Mouse (Mus musculus) forebrain, embryonic 11.5 days (tissue): ENCODE measurements at regions not wholly inside any gene's neighbourhood (a gene's known extent, or its start where the extent isn't known, plus 50 kb on each side); places are given as distances from the start of the nearest gene placed in this dataset.

Source experiments
- ATAC-seq: fragments of 200-750 bp; cut with Nextera tagmentation; replicated peaks from 2 replicates; pipeline ENCODE4 v1.8.0; 2017; ENCODE audit warnings: moderate TSS enrichment; ENCODE audit not compliant: low FRiP score
- DNase-seq: peaks from one replicate; pipeline ENCODE4 v3.0.0-alpha.2; 2017; ENCODE audit warnings: low spot score
- H3K27ac ChIP-seq: fragments of 300-500 bp; sonication (generic); 2 replicates; pipeline ENCODE4 v1.5.1; 2014; ENCODE audit warnings: low read depth, low read length
- H3K27me3 ChIP-seq: fragments of 300-500 bp; sonication (generic); 2 replicates; pipeline ENCODE4 v1.6.1; 2014; ENCODE audit warnings: mild to moderate bottlenecking, low read length, mixed read lengths; ENCODE audit not compliant: control insufficient read depth, insufficient read depth
- H3K36me3 ChIP-seq: fragments of 300-500 bp; sonication (generic); 2 replicates; pipeline ENCODE4 v1.6.1; 2014; ENCODE audit warnings: mild to moderate bottlenecking, low read length, moderate library complexity, mixed read lengths; ENCODE audit not compliant: control insufficient read depth, insufficient read depth
- H3K4me1 ChIP-seq: fragments of 300-500 bp; sonication (generic); replicated peaks from 2 replicates; pipeline ENCODE4 v1.6.1; 2014; ENCODE audit warnings: low read length, mixed read lengths; ENCODE audit not compliant: control insufficient read depth, insufficient read depth
- H3K4me2 ChIP-seq: fragments of 300-500 bp; sonication (generic); 2 replicates; pipeline ENCODE4 v1.6.1; 2014; ENCODE audit warnings: low read depth, mild to moderate bottlenecking, low read length, moderate library complexity, mixed read lengths; ENCODE audit not compliant: severe bottlenecking
- H3K4me3 ChIP-seq: fragments of 300-500 bp; sonication (generic); 2 replicates; pipeline ENCODE4 v1.5.1; 2014; ENCODE audit warnings: low read depth, low read length
- H3K9ac ChIP-seq: fragments of 300-500 bp; sonication (generic); 2 replicates; pipeline ENCODE4 v1.6.1; 2014; ENCODE audit warnings: low read length
- H3K9me3 ChIP-seq: fragments of 300-500 bp; sonication (generic); 2 replicates; pipeline ENCODE4 v1.6.1; 2016; ENCODE audit warnings: low read length, mixed read lengths; ENCODE audit not compliant: control insufficient read depth
- WGBS: fragments of 180-500 bp; shearing (Covaris S2); extraction: QIAGEN DNeasy Blood & Tissue Kit; methylation state at CpG from one replicate; pipeline ENCODE4 v1.1.7; 2014; 5-methylcytosine and 5-hydroxymethylcytosine counted together

DNA sequence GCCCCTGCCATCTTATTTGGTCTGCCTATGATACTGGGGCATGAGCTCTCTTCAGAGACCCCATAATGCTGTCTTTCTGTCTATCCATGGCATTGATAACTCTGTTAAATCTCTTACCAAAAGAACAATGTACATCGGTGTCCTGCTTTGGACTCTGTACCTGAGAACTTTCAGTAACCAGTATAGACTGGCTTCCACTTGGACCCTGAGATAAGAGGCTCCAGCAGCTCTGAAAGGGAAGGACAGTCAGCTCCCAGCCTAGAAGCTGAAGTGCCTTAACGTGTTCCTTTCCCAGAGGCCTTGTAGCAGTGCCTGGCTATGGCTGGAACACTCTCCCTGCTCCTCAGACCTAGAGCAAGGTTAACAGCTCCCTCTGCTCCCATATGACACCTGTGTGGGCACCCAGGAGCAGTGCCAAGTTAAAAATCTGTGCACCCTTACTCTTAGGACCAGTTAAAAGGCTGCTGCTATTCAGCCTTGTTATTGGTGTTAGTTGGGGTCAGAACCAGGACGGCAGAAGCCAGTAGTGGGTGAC is 343.8 kb upstream of the Hs6st1 start:
- ATAC-seq (no peak), DNase-seq (no peak)
- Histone ChIP-seq H3K4me1 (no peaks in the 10 kb centered on the region), H3K27ac (no peak overlapping the region), H3K36me3 (no peaks in the 10 kb centered on the region), H3K27me3 (no peaks in the 10 kb centered on the region; the same call in 1 of the 2 replicates), H3K4me3 (no peak overlapping the region), H3K9me3 (no peaks in the 10 kb centered on the region), H3K4me2 (no peak overlapping the region), H3K9ac (no peak overlapping the region)
- WGBS = 82% methylated on average over 3 of the region's 3 CpGs

DNA sequence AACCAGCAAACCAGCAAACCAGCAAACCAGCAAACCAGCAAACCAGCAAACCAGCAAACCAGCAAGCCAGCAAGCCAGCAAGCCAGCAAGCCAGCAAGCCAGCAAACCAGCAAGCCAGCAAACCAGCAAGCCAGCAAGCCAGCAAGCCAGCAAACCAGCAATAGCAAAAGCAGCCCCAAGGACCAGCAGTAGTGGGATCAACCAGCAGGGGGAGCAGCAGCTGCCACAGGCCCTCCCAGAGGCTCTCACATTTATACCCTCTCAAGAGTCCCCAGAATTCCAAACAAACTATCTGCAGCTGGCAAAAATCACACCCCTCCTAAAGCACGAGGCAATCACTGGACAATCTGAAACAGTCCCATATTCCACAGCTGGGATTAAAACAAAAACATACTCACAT is 341.6 kb upstream of the Hs6st1 start:
- ATAC-seq (no peak), DNase-seq (peak; percentile 88)
- Histone ChIP-seq H3K9me3 (no peaks in the 10 kb centered on the region), H3K4me2 (no peak overlapping the region), H3K27me3 (no peaks in the 10 kb centered on the region; the same call in 1 of the 2 replicates), H3K36me3 (no peaks in the 10 kb centered on the region), H3K27ac (no peak overlapping the region), H3K4me1 (no peaks in the 10 kb centered on the region), H3K4me3 (no peak overlapping the region), H3K9ac (no peak overlapping the region)
- 33% methylated on average over 1 of the region's 1 CpGs for WGBS

DNA sequence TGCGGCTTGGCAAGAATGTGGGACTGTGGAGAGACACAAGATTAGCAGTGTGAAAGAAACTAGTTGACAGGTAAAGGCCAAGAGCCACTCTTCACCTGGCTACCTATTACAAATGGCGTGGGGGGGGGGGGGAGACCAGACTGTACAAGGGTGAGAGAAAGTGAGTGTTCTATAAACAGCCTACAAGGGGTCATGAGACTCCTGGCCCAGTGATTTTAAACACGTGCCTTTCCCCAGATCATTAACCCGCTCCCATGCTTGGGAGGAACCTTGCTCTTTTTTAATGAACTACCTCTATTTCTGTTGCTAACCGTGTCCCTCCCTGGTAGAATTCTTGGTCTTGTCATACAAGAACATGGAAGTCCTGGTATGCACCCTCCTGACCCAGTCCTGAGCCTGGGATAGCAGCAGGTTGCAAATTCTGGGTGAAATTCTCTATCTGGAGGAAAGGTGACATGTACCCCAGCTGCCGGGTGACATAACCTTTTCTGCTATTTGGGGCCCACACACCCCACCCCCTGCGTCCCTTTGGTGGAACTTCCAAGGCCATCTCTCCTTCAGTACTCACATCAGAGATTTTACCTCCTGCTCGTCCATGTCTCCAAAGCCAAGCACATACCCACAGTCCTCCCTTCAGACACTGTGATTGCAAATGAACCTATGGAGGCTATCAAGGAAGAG is 340.8 kb upstream of the Hs6st1 start:
- no peak overlapping the region for H3K4me3 ChIP-seq
- no peaks in the 10 kb centered on the region for H3K9me3 ChIP-seq
- no peak for ATAC-seq
- H3K36me3 ChIP-seq = no peaks in the 10 kb centered on the region
- no peaks in the 10 kb centered on the region for H3K4me1 ChIP-seq
- H3K4me2 ChIP-seq = no peak overlapping the region
- H3K27me3 ChIP-seq = no peaks in the 10 kb centered on the region
- H3K27ac ChIP-seq = no peak overlapping the region
- H3K9ac ChIP-seq = no peak overlapping the region
- DNase-seq = no peak
- 86% methylated on average over 8 of the region's 8 CpGs for WGBS

DNA sequence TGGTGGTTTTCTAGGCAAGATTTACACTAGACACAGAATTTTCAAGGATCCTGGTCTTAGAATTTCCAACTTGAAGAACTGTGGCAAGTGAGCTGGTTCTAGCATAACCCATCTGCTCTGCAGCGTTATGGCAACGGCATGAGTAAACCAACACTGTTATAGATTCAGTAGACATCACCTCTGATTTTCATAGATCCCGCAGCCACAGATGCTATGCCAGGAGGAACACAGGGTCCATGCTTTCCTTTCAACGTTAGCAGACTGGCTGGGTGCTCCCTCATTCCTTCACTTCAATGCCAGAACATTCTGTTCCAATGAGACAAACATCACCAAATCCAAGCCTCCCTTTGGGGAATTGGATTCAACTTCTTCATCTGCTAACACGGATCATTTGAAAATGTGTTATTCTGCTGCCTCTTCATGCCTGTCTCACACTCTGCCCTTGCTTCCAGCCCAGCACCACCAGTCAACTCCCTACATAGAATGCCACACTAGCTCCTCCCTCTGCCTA is 338.4 kb upstream of the Hs6st1 start:
- DNase-seq = no peak

DNA sequence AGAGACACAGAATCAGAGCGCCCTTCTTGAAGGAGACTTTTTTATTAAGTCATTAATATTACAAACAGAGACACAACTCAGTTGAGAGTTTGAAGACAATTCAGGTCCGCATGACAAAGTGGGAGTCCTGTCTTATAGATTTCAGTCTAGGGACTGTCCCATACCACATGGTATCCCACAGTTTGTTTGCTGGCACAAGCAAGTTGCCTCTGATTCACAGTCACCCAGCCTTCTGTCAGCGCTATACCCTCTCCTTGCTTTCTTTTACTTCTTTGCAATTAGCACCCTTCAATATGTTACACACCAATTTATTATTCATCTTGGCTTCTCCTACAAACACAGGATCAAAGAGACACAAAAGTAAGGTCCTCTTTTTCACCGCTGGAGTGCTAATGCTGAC is 337.9 kb upstream of the Hs6st1 start:
- H3K36me3 ChIP-seq = no peaks in the 10 kb centered on the region
- no peak for DNase-seq
- no peaks in the 10 kb centered on the region for H3K27me3 ChIP-seq
- H3K4me1 ChIP-seq = no peaks in the 10 kb centered on the region
- WGBS = 82% methylated on average over 4 of the region's 4 CpGs
- H3K27ac ChIP-seq = no peak overlapping the region
- H3K4me3 ChIP-seq = no peak overlapping the region
- H3K9me3 ChIP-seq = no peaks in the 10 kb centered on the region
- H3K4me2 ChIP-seq = no peak overlapping the region
- ATAC-seq = no peak
- H3K9ac ChIP-seq = no peak overlapping the region

More for the DNA sequence above, 338.4 kb upstream of the Hs6st1 start:
- no peak for ATAC-seq
- no peak overlapping the region for H3K4me2 ChIP-seq
- 87% methylated on average over 5 of the region's 5 CpGs for WGBS
- no peak overlapping the region for H3K9ac ChIP-seq
- no peak overlapping the region for H3K27ac ChIP-seq
- H3K9me3 ChIP-seq = no peaks in the 10 kb centered on the region
- no peaks in the 10 kb centered on the region for H3K27me3 ChIP-seq
- H3K4me1 ChIP-seq = no peaks in the 10 kb centered on the region
- H3K4me3 ChIP-seq = no peak overlapping the region
- no peaks in the 10 kb centered on the region for H3K36me3 ChIP-seq

DNA sequence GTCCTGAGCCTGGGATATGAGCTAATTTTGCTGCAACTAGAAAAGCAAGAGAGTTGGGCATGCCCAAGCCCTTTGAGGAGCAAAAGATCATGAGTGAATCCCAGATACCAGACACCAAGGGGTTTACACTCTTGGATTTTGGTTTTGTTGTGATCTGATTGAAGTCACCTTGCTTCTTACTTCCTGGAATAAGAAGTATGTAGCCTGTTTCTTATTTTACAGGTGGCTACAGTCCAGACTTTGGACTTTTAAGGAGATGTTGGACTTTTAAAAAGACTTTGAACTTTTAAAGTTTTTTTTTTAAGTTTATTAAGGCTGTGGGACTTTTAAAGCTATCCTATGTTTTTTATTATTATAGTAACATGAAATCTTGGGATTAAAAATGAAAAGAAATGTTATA is 332.0 kb upstream of the Hs6st1 start:
- H3K9ac ChIP-seq = no peak overlapping the region
- DNase-seq (no peak), ATAC-seq (no peak)
- no peak overlapping the region for H3K4me3 ChIP-seq
- H3K4me1 ChIP-seq = no peaks in the 10 kb centered on the region
- H3K9me3 ChIP-seq = no peaks in the 10 kb centered on the region
- H3K27me3 ChIP-seq = no peaks in the 10 kb centered on the region
- H3K4me2 ChIP-seq = no peak overlapping the region
- no peak overlapping the region for H3K27ac ChIP-seq
- H3K36me3 ChIP-seq = no peaks in the 10 kb centered on the region

DNA sequence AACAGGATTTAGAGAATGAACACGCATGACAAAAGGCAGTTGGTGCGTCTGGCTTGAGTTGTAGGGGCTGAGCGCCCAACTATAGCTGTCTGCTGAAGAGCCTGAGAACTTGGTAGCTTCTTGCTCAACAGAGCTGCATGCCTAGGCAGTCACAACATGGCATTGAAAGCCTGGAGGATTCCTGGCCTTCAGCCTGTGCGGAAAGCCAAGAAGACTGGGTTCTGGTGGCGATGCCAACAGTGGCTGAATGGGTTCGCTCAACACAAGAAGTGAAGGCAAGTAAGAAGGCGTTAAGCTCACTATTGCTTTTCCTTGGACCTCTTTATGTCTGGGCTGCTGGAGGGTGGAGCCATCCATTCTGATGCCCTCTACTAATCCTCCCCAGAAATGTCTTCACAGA is 318.6 kb upstream of the Hs6st1 start:
- Histone ChIP-seq H3K9me3 (no peaks in the 10 kb centered on the region), H3K4me1 (no peaks in the 10 kb centered on the region), H3K4me2 (no peak overlapping the region), H3K4me3 (no peak overlapping the region), H3K27me3 (no peaks in the 10 kb centered on the region), H3K9ac (no peak overlapping the region), H3K27ac (no peak overlapping the region), H3K36me3 (no peaks in the 10 kb centered on the region)
- DNase-seq = no peak
- 85% methylated on average over 7 of the region's 7 CpGs for WGBS
- ATAC-seq = no peak

DNA sequence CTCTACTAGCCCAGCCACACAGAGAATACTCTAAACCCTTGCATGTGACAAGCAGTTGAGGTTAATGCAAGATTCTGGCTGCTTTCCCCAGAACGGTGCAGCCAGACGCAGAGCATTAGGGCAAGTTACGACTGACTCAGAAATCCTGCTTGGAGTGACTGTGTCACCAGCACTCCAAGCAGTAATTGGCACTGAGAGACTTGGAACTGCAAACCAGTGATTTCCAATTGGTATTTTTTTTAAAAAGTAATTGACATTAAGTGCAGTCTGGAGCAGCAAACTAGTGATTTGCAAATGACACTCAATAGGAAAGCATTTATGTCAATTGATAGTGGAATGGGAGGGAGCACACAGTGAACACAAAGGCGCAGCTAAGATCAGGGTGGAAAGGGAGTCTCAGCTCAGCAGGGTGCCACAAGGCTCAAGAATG is 318.1 kb upstream of the Hs6st1 start:
- DNase-seq = no peak
- Histone ChIP-seq H3K27me3 (no peaks in the 10 kb centered on the region), H3K4me3 (no peak overlapping the region), H3K36me3 (no peaks in the 10 kb centered on the region), H3K4me1 (no peaks in the 10 kb centered on the region), H3K27ac (no peak overlapping the region), H3K9me3 (no peaks in the 10 kb centered on the region), H3K4me2 (no peak overlapping the region), H3K9ac (no peak overlapping the region)
- WGBS = 15% methylated on average over 4 of the region's 4 CpGs
- peak; percentile 46; the same call in 1 of the 2 replicates for ATAC-seq

DNA sequence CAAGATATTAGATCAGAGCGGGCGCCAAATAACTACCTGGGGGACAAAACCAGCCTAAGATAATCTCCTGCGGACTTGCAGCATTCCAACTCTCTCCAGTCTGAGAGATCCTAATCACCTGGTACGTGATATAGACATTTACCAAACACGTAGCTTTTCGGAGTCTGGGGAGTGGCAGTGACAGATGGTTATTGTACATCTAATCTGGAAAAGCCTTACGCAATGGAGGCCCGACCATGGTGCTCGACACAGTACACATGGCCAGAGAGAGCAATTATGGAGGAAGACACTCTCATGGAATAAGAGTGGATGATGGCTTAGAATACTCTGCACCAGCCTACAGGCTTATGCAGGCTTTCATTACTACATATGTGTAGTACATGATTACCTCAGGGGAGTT is 315.6 kb upstream of the Hs6st1 start:
- Histone ChIP-seq H3K4me2 (no peak overlapping the region), H3K4me3 (no peak overlapping the region), H3K27ac (no peak overlapping the region), H3K9ac (no peak overlapping the region), H3K27me3 (no peaks in the 10 kb centered on the region), H3K9me3 (no peaks in the 10 kb centered on the region), H3K36me3 (no peaks in the 10 kb centered on the region), H3K4me1 (no peaks in the 10 kb centered on the region)
- DNase-seq (no peak), ATAC-seq (no peak)
- WGBS = 95% methylated on average over 9 of the region's 9 CpGs
